Mouse (Mus musculus) midbrain, embryonic 10.5 days (tissue): ENCODE data around the gene Abcb6. TPM values are rescaled to one million over a fixed set of nuclear protein-coding genes. Genes with fewer than 3 reads are reported as not detected.

Source experiments
- DNase-seq: peaks from one replicate; pipeline ENCODE4 v3.0.0-alpha.2; 2017; ENCODE audit warnings: low spot score
- H3K27ac ChIP-seq: fragments of 300-500 bp; sonication (generic); replicated peaks from 2 replicates; pipeline ENCODE4 v1.5.1; 2016; ENCODE audit warnings: mild to moderate bottlenecking
- H3K27me3 ChIP-seq: fragments of 300-500 bp; sonication (generic); 2 replicates; pipeline ENCODE4 v1.6.1; 2016; ENCODE audit warnings: low read depth, mild to moderate bottlenecking; ENCODE audit not compliant: poor library complexity, severe bottlenecking
- H3K36me3 ChIP-seq: fragments of 300-500 bp; sonication (generic); 2 replicates; pipeline ENCODE4 v1.6.1; 2016; ENCODE audit warnings: mild to moderate bottlenecking, moderate library complexity
- H3K4me1 ChIP-seq: fragments of 300-500 bp; sonication (generic); 2 replicates; pipeline ENCODE4 v1.6.1; 2016
- H3K4me3 ChIP-seq: fragments of 300-500 bp; sonication (generic); 2 replicates; pipeline ENCODE4 v1.5.1; 2016; ENCODE audit warnings: mild to moderate bottlenecking, moderate library complexity
- H3K9me3 ChIP-seq: fragments of 300-500 bp; sonication (generic); replicated peaks from 2 replicates; pipeline ENCODE4 v1.6.1; 2016; ENCODE audit warnings: mild to moderate bottlenecking
- WGBS: fragments of 180-500 bp; shearing (Covaris S2); methylation state at CpG from one replicate; pipeline ENCODE4 v1.1.7; 2016; 5-methylcytosine and 5-hydroxymethylcytosine counted together
- polyA plus RNA-seq: library from polyadenylated mRNA; unstranded; fragments of >200 nt; fragmentation: Nextera tagmentation; extraction: Ambion mirVana; gene quantifications from 2 replicates; pipeline ENCODE4 v1.2.1, GENCODE M21; 2016

The Abcb6 gene
- 42.5 and 50.6 TPM in 2 replicates for polyA plus RNA-seq

DNA sequence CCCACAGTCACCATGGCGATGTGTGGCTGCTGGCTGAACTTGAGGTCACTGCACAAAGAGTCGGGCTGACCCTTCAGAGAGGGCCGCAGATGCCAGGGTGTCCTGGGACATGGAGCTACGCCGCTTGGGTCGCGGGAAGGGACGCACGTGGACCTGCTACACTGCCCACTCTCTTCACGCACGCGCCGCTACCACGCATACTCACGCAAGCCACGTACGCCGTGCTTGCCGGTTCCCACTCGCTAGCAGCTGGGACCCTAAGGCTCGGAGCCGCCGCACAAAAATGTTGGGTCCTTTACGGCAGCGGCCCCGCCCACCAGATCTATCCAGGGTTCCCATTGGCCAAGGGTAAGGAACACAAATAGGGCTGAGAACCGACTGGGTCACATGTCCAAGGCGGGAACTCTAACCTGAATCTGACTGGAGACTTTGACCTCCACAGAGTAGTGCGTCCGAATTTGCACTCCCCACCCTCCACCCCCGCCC is at the start of gene Abcb6:
TSS of gene Abcb6 (minus strand) at position 288 of the 486 bp plus-strand sequence.
- peak; percentile 95 for DNase-seq
- no peaks in the 10 kb centered on the region for H3K27me3 ChIP-seq
- H3K27ac ChIP-seq: peak within 1 kb of the TSS; percentile 89
- H3K36me3 ChIP-seq: peaks cover 61% of the 10 kb centered on the region
- no peaks in the 10 kb centered on the region for H3K9me3 ChIP-seq
- peaks cover 28% of the 10 kb centered on the region for H3K4me1 ChIP-seq
- H3K4me3 ChIP-seq: peak within 1 kb of the TSS; percentile 64
- WGBS: under 1% methylated on average over 31 of the region's 31 CpGs

GRCm38 (mm10) chr1:75229158-75229557 is 49.0 kb upstream of the Abcb6 start:
- Histone ChIP-seq H3K36me3 (no peaks in the 10 kb centered on the region), H3K27me3 (peaks cover 13% of the 10 kb centered on the region; the same call in 1 of the 2 replicates), H3K27ac (no peak overlapping the region), H3K4me3 (no peak overlapping the region), H3K9me3 (no peaks in the 10 kb centered on the region), H3K4me1 (no peaks in the 10 kb centered on the region)
- DNase-seq: no peak
- 78% methylated on average over 4 of the region's 4 CpGs for WGBS

GRCm38 (mm10) chr1:75227653-75228052 is 47.5 kb upstream of the Abcb6 start:
- DNase-seq: no peak

GRCm38 (mm10) chr1:75226138-75226537 is 45.9 kb upstream of the Abcb6 start:
- no peak overlapping the region for H3K27ac ChIP-seq
- peaks cover 24% of the 10 kb centered on the region for H3K27me3 ChIP-seq
- 75% methylated on average over 2 of the region's 2 CpGs for WGBS

More at GRCm38 (mm10) chr1:75227653-75228052, 47.5 kb upstream of the Abcb6 start:
- peaks cover 13% of the 10 kb centered on the region for H3K27me3 ChIP-seq
- no peaks in the 10 kb centered on the region for H3K4me1 ChIP-seq
- no peak overlapping the region for H3K27ac ChIP-seq
- H3K36me3 ChIP-seq: no peaks in the 10 kb centered on the region
- H3K4me3 ChIP-seq: no peak overlapping the region
- H3K9me3 ChIP-seq: no peaks in the 10 kb centered on the region
- WGBS: 80% methylated on average over 1 of the region's 1 CpGs

DNA sequence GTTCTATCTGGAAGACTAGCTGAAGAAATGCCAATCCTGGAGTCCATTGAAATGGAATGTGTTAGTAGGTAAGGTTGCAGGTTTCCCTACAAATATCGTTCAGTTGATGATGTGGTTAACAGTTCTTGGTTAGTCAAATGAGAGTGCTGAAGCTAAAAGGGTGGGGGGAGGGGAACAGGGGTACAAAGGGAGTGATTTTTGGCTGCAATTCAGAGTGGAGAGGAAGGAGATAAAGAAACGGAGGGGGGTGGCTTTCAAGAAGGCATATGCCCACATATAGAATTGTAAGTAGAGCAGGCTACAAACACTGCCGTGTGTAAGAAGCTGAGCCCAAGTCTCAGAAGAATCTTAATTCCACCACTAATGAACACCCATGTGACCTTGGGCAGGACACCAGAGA is 45.3 kb upstream of the Abcb6 start:
- no peak for DNase-seq
- no peaks in the 10 kb centered on the region for H3K4me1 ChIP-seq
- no peak overlapping the region for H3K27ac ChIP-seq
- 71% methylated on average over 3 of the region's 3 CpGs for WGBS
- peaks cover 30% of the 10 kb centered on the region for H3K27me3 ChIP-seq
- H3K9me3 ChIP-seq: no peaks in the 10 kb centered on the region
- no peak overlapping the region for H3K4me3 ChIP-seq
- H3K36me3 ChIP-seq: no peaks in the 10 kb centered on the region

More at GRCm38 (mm10) chr1:75226138-75226537, 45.9 kb upstream of the Abcb6 start:
- no peak for DNase-seq
- H3K4me1 ChIP-seq: no peaks in the 10 kb centered on the region
- H3K9me3 ChIP-seq: no peaks in the 10 kb centered on the region
- H3K4me3 ChIP-seq: no peak overlapping the region
- no peaks in the 10 kb centered on the region for H3K36me3 ChIP-seq

- H3K27ac ChIP-seq: no peak overlapping the region
- H3K36me3 ChIP-seq: no peaks in the 10 kb centered on the region
- H3K4me1 ChIP-seq: peaks cover 15% of the 10 kb centered on the region
- no peaks in the 10 kb centered on the region for H3K9me3 ChIP-seq
- WGBS: 75% methylated on average over 6 of the region's 6 CpGs
- DNase-seq: no peak
- H3K27me3 ChIP-seq: peaks cover 45% of the 10 kb centered on the region
- H3K4me3 ChIP-seq: no peak overlapping the region
Measured at GRCm38 (mm10) chr1:75223532-75223931, 43.3 kb upstream of the Abcb6 start.

- Histone ChIP-seq H3K27me3 (peaks cover 52% of the 10 kb centered on the region), H3K9me3 (no peaks in the 10 kb centered on the region), H3K4me3 (no peak overlapping the region), H3K4me1 (peaks cover 21% of the 10 kb centered on the region), H3K27ac (no peak overlapping the region), H3K36me3 (no peaks in the 10 kb centered on the region)
- no peak for DNase-seq
- 85% methylated on average over 6 of the region's 6 CpGs for WGBS
Measured at GRCm38 (mm10) chr1:75222926-75223325, 42.7 kb upstream of the Abcb6 start.

- H3K27ac ChIP-seq: no peak overlapping the region
- 77% methylated on average over 3 of the region's 3 CpGs for WGBS
- no peak overlapping the region for H3K4me3 ChIP-seq
- peaks cover 65% of the 10 kb centered on the region for H3K27me3 ChIP-seq
- no peaks in the 10 kb centered on the region for H3K9me3 ChIP-seq
- peaks cover 22% of the 10 kb centered on the region for H3K4me1 ChIP-seq
- H3K36me3 ChIP-seq: no peaks in the 10 kb centered on the region
- DNase-seq: no peak
Measured at GRCm38 (mm10) chr1:75221538-75221937, 41.3 kb upstream of the Abcb6 start.

DNA sequence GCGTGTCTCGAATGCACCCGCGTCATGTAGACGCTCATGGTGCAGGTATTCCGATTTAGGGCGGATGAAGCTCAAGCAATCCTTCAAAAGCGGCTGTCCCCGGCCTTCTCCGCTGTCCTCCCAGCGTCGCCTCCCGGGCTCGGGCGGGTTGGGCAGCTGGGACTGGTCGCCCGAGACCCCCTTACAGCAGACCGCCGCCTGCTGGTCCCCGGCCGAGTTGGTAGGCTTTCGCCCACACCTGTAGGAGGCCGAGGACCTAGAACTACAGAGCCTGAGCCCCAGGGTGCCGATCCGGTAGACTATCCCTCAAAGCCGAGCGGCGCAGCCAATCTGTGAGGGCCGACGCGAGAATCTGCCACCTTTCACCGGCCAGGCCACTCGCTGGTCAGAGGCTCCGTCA is 39.3 kb upstream of the Abcb6 start, which contains the start of gene Tuba4a:
TSS of gene Tuba4a (minus strand) at position 335 of the 400 bp plus-strand sequence.
- Histone ChIP-seq H3K36me3 (peaks cover 15% of the 10 kb centered on the region), H3K9me3 (no peaks in the 10 kb centered on the region), H3K27me3 (peaks cover 79% of the 10 kb centered on the region), H3K27ac (0 out of 2 replicates have a peak within 1 kb of the TSS, but pooled peaks have one; percentile 17), H3K4me3 (peak within 1 kb of the TSS; percentile 66), H3K4me1 (peaks cover 22% of the 10 kb centered on the region)
- 2% methylated on average over 34 of the region's 34 CpGs for WGBS
- DNase-seq: peak; percentile 56

- peaks cover 79% of the 10 kb centered on the region for H3K27me3 ChIP-seq
- H3K4me3 ChIP-seq: peak overlapping the region; percentile 66
- 0 out of 2 replicates have a peak overlapping the region, but pooled peaks have one; percentile 9 for H3K27ac ChIP-seq
- H3K9me3 ChIP-seq: no peaks in the 10 kb centered on the region
- H3K36me3 ChIP-seq: peaks cover 20% of the 10 kb centered on the region
- H3K4me1 ChIP-seq: peaks cover 22% of the 10 kb centered on the region
- peak; percentile 64 for DNase-seq
- WGBS: 0% methylated on average over 24 of the region's 24 CpGs
Measured at GRCm38 (mm10) chr1:75219078-75219477, 38.9 kb upstream of the Abcb6 start.

- H3K27ac ChIP-seq: 0 out of 2 replicates have a peak overlapping the region, but pooled peaks have one; percentile 17
- H3K36me3 ChIP-seq: peaks cover 27% of the 10 kb centered on the region
- H3K4me1 ChIP-seq: peaks cover 22% of the 10 kb centered on the region
- H3K27me3 ChIP-seq: peaks cover 79% of the 10 kb centered on the region
- peak; percentile 32 for DNase-seq
- no peaks in the 10 kb centered on the region for H3K9me3 ChIP-seq
- WGBS: 1% methylated on average over 38 of the region's 38 CpGs
- peak overlapping the region; percentile 66 for H3K4me3 ChIP-seq
Measured at GRCm38 (mm10) chr1:75218227-75219001, 38.2 kb upstream of the Abcb6 start.

DNA sequence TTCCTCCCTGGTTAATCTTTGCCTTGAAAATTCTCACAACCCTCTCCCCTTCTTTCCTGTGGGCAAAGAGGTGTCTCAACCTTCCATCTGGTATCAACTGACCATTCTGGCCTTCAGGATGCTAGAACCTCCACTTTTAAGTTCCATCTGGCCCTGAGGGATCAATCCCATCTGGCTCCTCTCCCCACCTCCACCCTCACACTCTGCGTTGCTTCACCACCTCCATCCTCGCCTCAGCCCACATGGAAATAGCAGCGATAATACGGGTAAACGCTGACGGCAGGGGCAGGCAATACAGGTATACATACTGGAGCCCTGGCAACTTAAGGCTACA is 37.7 kb upstream of the Abcb6 start:
- Histone ChIP-seq H3K27me3 (peaks cover 76% of the 10 kb centered on the region), H3K4me1 (peaks cover 25% of the 10 kb centered on the region), H3K9me3 (no peaks in the 10 kb centered on the region), H3K4me3 (peak overlapping the region; percentile 66), H3K27ac (no peak overlapping the region), H3K36me3 (peaks cover 32% of the 10 kb centered on the region)
- DNase-seq: no peak
- WGBS: 7% methylated on average over 6 of the region's 6 CpGs
